Comparison of ENCODE assay signal across 7 mouse cellular contexts in genomic region chrX:20816974-20817373, GRCm38 (mm10). TPM values are rescaled to one million over a fixed set of nuclear protein-coding genes. Genes with fewer than 3 reads are reported as not detected.
DNase-seq lines count a peak whose midpoint lies in the region.

No protein-coding gene starts in this region.

- DNase-seq in 3134 (ENCODE audit: extremely low read depth, insufficient read length, low spot score) (peak; percentile 76), 416B (ENCODE audit: low read depth) (peak; percentile 86)
- DNase-seq in cerebellum, adult 8-10 months, result peak; percentile 28
- peak; percentile 12 for DNase-seq in lung, postnatal 14 days
- DNase-seq in spleen, postnatal 4 days (ENCODE audit: low spot score in 2 of 2), result no peak
- DNase-seq in urinary bladder, adult 2 months (ENCODE audit: low spot score), result no peak
- no peak for DNase-seq in gastrocnemius, postnatal 25 days

RNA-seq across cellular contexts. Expression of gene Araf, which starts 19.4 kb away (rescaled TPM):
- polyA plus RNA-seq in urinary bladder, adult 2 months (2012; rRNA removed), result 132 and 153 TPM in 2 replicates
- 10 to 100 TPM; 83.6 to 84.7 TPM for total RNA-seq in gastrocnemius, postnatal 25 days (2021)

RNA-seq across cellular contexts. Expression of gene Timp1, which starts 53.0 kb away (rescaled TPM):
- 18.2 and 21.5 TPM in 2 replicates for polyA plus RNA-seq in urinary bladder, adult 2 months (2012; rRNA removed)
- 1 to 10 TPM; 4.9 to 6.5 TPM for total RNA-seq in gastrocnemius, postnatal 25 days (2021)

Comparison
In these comparisons a context has a peak if more than half of its experiments do, and no peak if none do; other contexts are left out.
1. DNase-seq: peak in 3134 (single experiment), 416B (single experiment), cerebellum, adult 8-10 months (single experiment) and lung, postnatal 14 days (single experiment); none in spleen, postnatal 4 days (0 of 2), urinary bladder, adult 2 months (single experiment) and gastrocnemius, postnatal 25 days (single experiment).